Mouse (Mus musculus): Measurements from ENCODE around the gene Csnk1e. TPM values are rescaled to one million over a fixed set of nuclear protein-coding genes. Genes with fewer than 3 reads are reported as not detected.

Csnk1e gene
- polyA plus RNA-seq, 1 experiment, result 6.7 TPM

DNA sequence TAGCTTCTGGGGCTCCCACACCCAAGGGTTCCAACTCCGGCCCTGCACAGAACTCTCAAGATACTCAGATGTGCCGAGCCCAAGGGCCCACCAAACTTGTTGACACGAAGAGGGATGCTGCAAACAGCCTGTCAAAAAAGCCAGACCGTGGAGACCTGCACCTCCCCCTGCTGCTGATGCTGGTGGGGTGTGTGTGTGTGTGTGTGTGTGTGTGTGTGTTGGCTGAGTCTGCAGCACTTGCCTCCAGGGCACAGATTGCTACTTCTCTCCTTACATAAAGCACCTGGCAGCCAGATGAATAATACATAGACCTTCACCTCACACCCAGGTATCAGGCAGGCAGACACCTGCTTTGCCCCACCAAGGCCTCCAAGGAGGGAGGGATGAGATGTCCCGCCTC, 53.2 kb downstream of the Csnk1e start:
- Histone ChIP-seq H3K4me1 (ENCODE audit: control insufficient read depth, insufficient read depth, low read length) (peaks cover 14% of the 10 kb centered on the region), H3K4me3 (ENCODE audit: control insufficient read depth, low read depth, low read length) (no peak overlapping the region), H3K36me3 (ENCODE audit: control insufficient read depth, insufficient read depth, low read length) (no peaks in the 10 kb centered on the region), H3K27ac (ENCODE audit: control insufficient read depth, insufficient read depth, low read depth, low read length) (no peak overlapping the region), H3K27me3 (ENCODE audit: control insufficient read depth, insufficient read depth, low read length) (no peaks in the 10 kb centered on the region)
- TF ChIP-seq POLR2A (IDR thresholded peaks at IDR 0.05; ENCODE audit: control insufficient read depth, low read depth, low read length), result no peak
- no peak for TF ChIP-seq CTCF (IDR thresholded peaks at IDR 0.05; ENCODE audit: control insufficient read depth, insufficient read depth, insufficient replicate concordance, low read depth, low read length)

DNA sequence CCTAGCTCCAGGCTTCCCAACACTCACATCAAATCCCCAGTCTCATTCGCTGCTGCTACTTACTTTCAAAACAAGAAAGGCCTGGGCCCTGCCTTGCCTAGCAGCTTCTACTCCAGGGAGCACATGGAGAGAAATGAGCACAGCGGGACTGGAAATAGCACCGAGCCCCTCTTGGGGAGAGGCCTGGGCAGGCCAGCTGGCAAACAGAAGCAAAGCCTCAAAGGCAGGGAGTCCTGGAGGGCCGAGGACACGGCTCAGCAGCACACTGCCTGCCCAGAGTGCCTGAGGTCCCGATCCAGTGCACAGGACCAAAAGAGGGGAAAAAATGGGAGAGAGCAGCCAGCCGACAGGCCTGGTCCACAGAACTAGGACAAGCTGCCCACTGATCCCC, 54.4 kb downstream of the Csnk1e start:
- TF ChIP-seq CTCF (IDR thresholded peaks at IDR 0.05; ENCODE audit: control insufficient read depth, insufficient read depth, insufficient replicate concordance, low read depth, low read length) (no peak), POLR2A (IDR thresholded peaks at IDR 0.05; ENCODE audit: control insufficient read depth, low read depth, low read length) (no peak)
- no peak overlapping the region for H3K4me3 ChIP-seq (ENCODE audit: control insufficient read depth, low read depth, low read length)
- H3K27ac ChIP-seq (ENCODE audit: control insufficient read depth, insufficient read depth, low read depth, low read length), result no peak overlapping the region
- peaks cover 14% of the 10 kb centered on the region for H3K4me1 ChIP-seq (ENCODE audit: control insufficient read depth, insufficient read depth, low read length)
- no peaks in the 10 kb centered on the region for H3K27me3 ChIP-seq (ENCODE audit: control insufficient read depth, insufficient read depth, low read length)
- H3K36me3 ChIP-seq (ENCODE audit: control insufficient read depth, insufficient read depth, low read length), result no peaks in the 10 kb centered on the region

DNA sequence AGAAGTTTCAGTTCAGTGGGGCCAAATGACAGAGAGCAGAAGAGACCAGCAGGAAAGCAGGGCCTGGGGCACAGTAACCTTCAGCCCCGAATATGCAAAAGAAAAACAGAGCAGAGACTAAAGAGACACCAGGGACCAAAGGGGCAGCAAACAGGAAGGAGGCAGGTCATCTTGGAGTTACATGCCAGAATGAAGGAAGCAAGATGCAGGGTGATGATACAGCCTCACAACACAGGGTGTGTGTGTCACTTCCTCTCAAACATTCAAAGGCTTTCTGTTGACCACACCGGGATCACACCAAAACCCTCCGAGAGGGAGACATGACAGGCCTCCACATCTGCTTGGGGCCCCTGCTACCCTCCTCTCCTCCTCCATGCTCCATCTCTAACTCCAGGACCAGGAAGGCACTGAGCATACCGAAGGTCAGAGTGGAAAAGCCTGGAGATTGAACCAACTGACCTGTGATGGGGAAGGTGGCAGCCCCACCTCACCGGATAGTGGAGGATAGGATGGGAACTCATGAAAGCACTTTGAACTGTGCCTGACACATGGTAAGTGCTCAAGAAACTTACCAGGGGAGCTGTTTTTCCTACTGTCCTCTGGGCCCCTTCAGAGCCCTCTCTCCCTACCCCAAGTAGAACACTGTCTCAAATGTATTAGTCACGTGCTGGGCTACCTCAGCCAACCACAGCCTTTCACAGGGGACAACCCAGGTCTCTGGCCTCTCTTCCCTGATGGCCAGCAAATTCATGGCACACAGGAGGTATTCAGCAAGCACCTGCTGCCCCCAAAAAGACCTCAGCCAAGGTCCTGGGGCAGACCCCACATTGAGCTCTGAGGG, 55.0 kb downstream of the Csnk1e start:
- H3K4me1 ChIP-seq (ENCODE audit: control insufficient read depth, insufficient read depth, low read length), result peaks cover 14% of the 10 kb centered on the region
- H3K27ac ChIP-seq (ENCODE audit: control insufficient read depth, insufficient read depth, low read depth, low read length), result no peak overlapping the region
- H3K27me3 ChIP-seq (ENCODE audit: control insufficient read depth, insufficient read depth, low read length), result no peaks in the 10 kb centered on the region
- no peak for TF ChIP-seq POLR2A (IDR thresholded peaks at IDR 0.05; ENCODE audit: control insufficient read depth, low read depth, low read length)
- no peak for TF ChIP-seq CTCF (IDR thresholded peaks at IDR 0.05; ENCODE audit: control insufficient read depth, insufficient read depth, insufficient replicate concordance, low read depth, low read length)
- no peak overlapping the region for H3K4me3 ChIP-seq (ENCODE audit: control insufficient read depth, low read depth, low read length)
- H3K36me3 ChIP-seq (ENCODE audit: control insufficient read depth, insufficient read depth, low read length), result no peaks in the 10 kb centered on the region

DNA sequence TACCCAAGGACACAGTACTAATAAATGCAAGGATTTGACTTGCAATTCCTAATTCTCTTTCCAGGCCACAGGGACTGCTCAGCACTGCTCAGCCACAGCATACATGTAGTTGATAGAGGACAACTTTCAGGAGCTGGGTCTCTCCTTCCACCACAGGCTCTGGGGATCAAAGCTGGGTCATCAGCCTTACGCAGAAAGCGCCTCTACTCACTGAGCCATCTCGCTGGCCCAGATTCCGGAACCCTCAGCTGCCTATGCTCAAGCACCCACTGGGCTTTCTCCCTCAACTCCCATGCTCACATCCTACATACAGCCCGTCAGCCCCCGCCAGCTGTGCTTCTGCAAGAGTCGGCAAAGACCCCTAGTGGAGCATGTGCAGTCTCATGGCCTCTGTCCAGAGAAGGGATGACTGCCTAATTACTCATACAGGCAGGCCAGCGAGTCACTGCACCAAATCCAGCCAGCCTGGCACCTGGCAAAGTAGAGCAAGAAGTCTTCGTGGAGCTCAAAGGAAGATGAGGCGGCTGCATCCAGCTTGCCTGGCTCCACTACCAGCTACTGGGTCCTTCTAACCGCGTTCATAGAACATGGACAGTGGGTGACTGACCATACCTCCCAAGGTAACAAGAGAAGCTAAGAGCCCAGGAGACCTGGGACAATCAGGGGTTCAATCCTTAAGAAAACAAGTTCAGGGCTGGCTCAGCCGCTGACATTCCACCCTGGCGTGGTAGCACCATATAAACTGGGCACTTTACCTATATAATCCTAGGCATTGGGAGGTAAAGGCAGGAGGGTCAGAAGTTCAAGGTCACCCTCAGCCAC, 55.9 kb downstream of the Csnk1e start:
- no peak for TF ChIP-seq POLR2A (IDR thresholded peaks at IDR 0.05; ENCODE audit: control insufficient read depth, low read depth, low read length)
- TF ChIP-seq CTCF (IDR thresholded peaks at IDR 0.05; ENCODE audit: control insufficient read depth, insufficient read depth, insufficient replicate concordance, low read depth, low read length), result no peak
- H3K27me3 ChIP-seq (ENCODE audit: control insufficient read depth, insufficient read depth, low read length), result no peaks in the 10 kb centered on the region
- H3K27ac ChIP-seq (ENCODE audit: control insufficient read depth, insufficient read depth, low read depth, low read length), result no peak overlapping the region
- peaks cover 14% of the 10 kb centered on the region for H3K4me1 ChIP-seq (ENCODE audit: control insufficient read depth, insufficient read depth, low read length)
- no peaks in the 10 kb centered on the region for H3K36me3 ChIP-seq (ENCODE audit: control insufficient read depth, insufficient read depth, low read length)
- H3K4me3 ChIP-seq (ENCODE audit: control insufficient read depth, low read depth, low read length), result no peak overlapping the region

DNA sequence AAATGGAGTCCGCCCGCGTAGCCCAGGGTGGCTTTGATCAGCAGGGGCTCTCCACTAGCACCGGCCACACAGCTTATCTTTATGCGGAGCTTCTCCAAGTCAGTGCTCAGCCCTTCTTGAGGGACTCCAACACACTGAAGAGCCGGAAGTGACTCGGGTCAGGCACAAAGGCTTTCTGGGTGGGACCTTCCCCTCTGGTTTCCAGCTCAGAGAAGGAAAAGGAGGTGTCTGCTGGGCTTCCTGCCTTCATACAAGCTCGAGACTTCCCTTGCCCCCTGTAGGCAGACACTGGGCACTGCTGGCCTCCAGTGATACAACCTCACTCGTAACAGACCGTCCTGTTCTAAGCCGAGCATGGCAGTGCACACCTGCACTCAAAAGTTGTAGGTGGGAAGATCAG, 58.6 kb downstream of the Csnk1e start:
- H3K4me3 ChIP-seq (ENCODE audit: control insufficient read depth, low read depth, low read length), result no peak overlapping the region
- no peaks in the 10 kb centered on the region for H3K27me3 ChIP-seq (ENCODE audit: control insufficient read depth, insufficient read depth, low read length)
- H3K36me3 ChIP-seq (ENCODE audit: control insufficient read depth, insufficient read depth, low read length), result no peaks in the 10 kb centered on the region
- H3K27ac ChIP-seq (ENCODE audit: control insufficient read depth, insufficient read depth, low read depth, low read length), result no peak overlapping the region
- H3K4me1 ChIP-seq (ENCODE audit: control insufficient read depth, insufficient read depth, low read length), result peaks cover 3% of the 10 kb centered on the region; the same call in 1 of the 2 replicates
- TF ChIP-seq CTCF (IDR thresholded peaks at IDR 0.05; ENCODE audit: control insufficient read depth, insufficient read depth, insufficient replicate concordance, low read depth, low read length) (peak; percentile 42; the same call in 1 of the 2 replicates), POLR2A (IDR thresholded peaks at IDR 0.05; ENCODE audit: control insufficient read depth, low read depth, low read length) (no peak)

DNA sequence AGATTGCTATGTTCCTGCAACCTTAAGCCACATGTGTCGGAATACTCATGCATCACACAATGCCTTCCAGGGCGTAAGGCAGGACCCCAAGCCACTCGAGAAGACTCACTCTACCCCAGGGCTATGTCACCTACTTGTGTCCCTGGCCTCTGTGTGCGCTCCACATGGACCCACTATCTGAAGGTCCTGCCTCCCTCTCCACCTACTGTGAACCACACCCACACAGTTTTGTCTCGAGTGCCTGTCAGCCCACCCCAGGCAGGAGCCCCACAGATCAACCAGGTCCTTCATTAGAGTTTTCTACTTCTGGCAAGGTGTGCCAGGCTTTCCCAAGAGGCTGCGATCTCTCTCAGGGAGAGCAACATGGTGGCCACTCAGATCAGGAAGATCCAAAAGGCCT, 60.1 kb downstream of the Csnk1e start:
- peaks cover 1% of the 10 kb centered on the region; the same call in 1 of the 2 replicates for H3K4me1 ChIP-seq (ENCODE audit: control insufficient read depth, insufficient read depth, low read length)
- H3K27me3 ChIP-seq (ENCODE audit: control insufficient read depth, insufficient read depth, low read length), result no peaks in the 10 kb centered on the region
- H3K36me3 ChIP-seq (ENCODE audit: control insufficient read depth, insufficient read depth, low read length), result no peaks in the 10 kb centered on the region
- H3K27ac ChIP-seq (ENCODE audit: control insufficient read depth, insufficient read depth, low read depth, low read length), result no peak overlapping the region
- TF ChIP-seq POLR2A (IDR thresholded peaks at IDR 0.05; ENCODE audit: control insufficient read depth, low read depth, low read length) (no peak), CTCF (IDR thresholded peaks at IDR 0.05; ENCODE audit: control insufficient read depth, insufficient read depth, insufficient replicate concordance, low read depth, low read length) (no peak)
- H3K4me3 ChIP-seq (ENCODE audit: control insufficient read depth, low read depth, low read length), result no peak overlapping the region

DNA sequence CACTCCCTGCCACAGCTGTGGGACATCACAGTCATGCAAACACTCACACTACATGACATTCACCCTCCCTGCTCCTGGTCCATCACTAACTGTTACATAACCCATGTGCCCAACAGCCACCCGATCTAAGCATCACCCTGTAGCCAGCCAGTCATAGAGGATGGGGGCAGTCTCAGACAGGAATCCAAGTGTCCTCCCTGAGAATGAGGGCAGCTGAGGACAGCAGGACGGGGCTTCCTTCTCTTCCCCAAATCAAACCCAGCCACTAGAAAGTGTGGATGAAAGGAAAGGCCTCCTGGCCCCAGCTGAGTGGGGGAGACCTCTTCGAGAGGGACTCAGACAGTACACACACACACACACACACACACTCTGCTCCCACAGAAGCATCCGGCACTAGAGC, 60.5 kb downstream of the Csnk1e start:
- no peaks in the 10 kb centered on the region for H3K4me1 ChIP-seq (ENCODE audit: control insufficient read depth, insufficient read depth, low read length)

More for the DNA sequence above, 60.5 kb downstream of the Csnk1e start:
- Histone ChIP-seq H3K4me3 (ENCODE audit: control insufficient read depth, low read depth, low read length) (no peak overlapping the region), H3K27ac (ENCODE audit: control insufficient read depth, insufficient read depth, low read depth, low read length) (no peak overlapping the region), H3K36me3 (ENCODE audit: control insufficient read depth, insufficient read depth, low read length) (no peaks in the 10 kb centered on the region), H3K27me3 (ENCODE audit: control insufficient read depth, insufficient read depth, low read length) (no peaks in the 10 kb centered on the region)
- no peak for TF ChIP-seq POLR2A (IDR thresholded peaks at IDR 0.05; ENCODE audit: control insufficient read depth, low read depth, low read length)
- no peak for TF ChIP-seq CTCF (IDR thresholded peaks at IDR 0.05; ENCODE audit: control insufficient read depth, insufficient read depth, insufficient replicate concordance, low read depth, low read length)

All from testis, adult 2 months (tissue).